Mouse (Mus musculus) midbrain, embryonic 11.5 days (tissue): Measurements from ENCODE around the gene D3Ertd751e. TPM values are rescaled to one million over a fixed set of nuclear protein-coding genes. Genes with fewer than 3 reads are reported as not detected.

Source experiments
- polyA plus RNA-seq: library from polyadenylated mRNA; unstranded; fragments of >200 nt; fragmentation: Nextera tagmentation; extraction: Ambion mirVana; gene quantifications from 2 replicates; pipeline ENCODE4 v1.2.1, GENCODE M21; 2014

Gene D3Ertd751e
- polyA plus RNA-seq, 1 experiment from 2014 or later, result 22.3 TPM

Other genes starting within 250 kb of the D3Ertd751e start
- gene Jade1, start 186.9 kb upstream of the D3Ertd751e start, polyA plus RNA-seq, result 17.1 and 20.2 TPM in 2 replicates
- gene Sclt1, start 97 bp upstream of the D3Ertd751e start, polyA plus RNA-seq, result 23.8 and 28.2 TPM in 2 replicates